Mouse (Mus musculus) heart, embryonic 11.5 days (tissue): Measurements from ENCODE around the gene Zfp991. TPM values are rescaled to one million over a fixed set of nuclear protein-coding genes. Genes with fewer than 3 reads are reported as not detected.
"Not testable (repeated sequence)": the region's sequence is repeated elsewhere in the genome, so short reads cannot be mapped to it uniquely, and the experiment has no call there.

Experiments used
- ATAC-seq: fragments of 200-750 bp; cut with Nextera tagmentation; replicated peaks from 2 replicates; pipeline ENCODE4 v1.8.0; 2017; ENCODE audit warnings: moderate library complexity; ENCODE audit not compliant: insufficient number of reproducible peaks, low FRiP score, low TSS enrichment
- H3K27ac ChIP-seq: fragments of 300-500 bp; sonication (generic); 2 replicates; pipeline ENCODE4 v1.5.1; 2014; ENCODE audit warnings: mild to moderate bottlenecking, low read depth, low read length
- H3K27me3 ChIP-seq: fragments of 300-500 bp; sonication (generic); 2 replicates; pipeline ENCODE4 v1.6.1; 2014; ENCODE audit warnings: mild to moderate bottlenecking, low read length, mixed read lengths; ENCODE audit not compliant: control insufficient read depth, insufficient read depth
- H3K36me3 ChIP-seq: fragments of 300-500 bp; sonication (generic); 2 replicates; pipeline ENCODE4 v1.6.1; 2014; ENCODE audit warnings: mild to moderate bottlenecking, low read length, moderate library complexity, mixed read lengths; ENCODE audit not compliant: control insufficient read depth, insufficient read depth
- H3K4me1 ChIP-seq: fragments of 300-500 bp; sonication (generic); 2 replicates; pipeline ENCODE4 v1.6.1; 2014; ENCODE audit warnings: low read length; ENCODE audit not compliant: control insufficient read depth, insufficient read depth
- H3K4me2 ChIP-seq: fragments of 300-500 bp; sonication (generic); 2 replicates; pipeline ENCODE4 v1.6.1; 2014; ENCODE audit warnings: mild to moderate bottlenecking, moderate library complexity
- H3K4me3 ChIP-seq: fragments of 300-500 bp; sonication (generic); 2 replicates; pipeline ENCODE4 v1.5.1; 2014; ENCODE audit warnings: low read depth, low read length
- H3K9ac ChIP-seq: fragments of 300-500 bp; sonication (generic); 2 replicates; pipeline ENCODE4 v1.6.1; 2014; ENCODE audit warnings: mild to moderate bottlenecking, low read depth, low read length, moderate library complexity
- H3K9me3 ChIP-seq: fragments of 300-500 bp; sonication (generic); replicated peaks from 2 replicates; pipeline ENCODE4 v1.6.1; 2016; ENCODE audit warnings: low read length; ENCODE audit not compliant: control insufficient read depth
- WGBS: fragments of 180-500 bp; shearing (Covaris S2); extraction: QIAGEN DNeasy Blood & Tissue Kit; methylation state at CpG from one replicate; pipeline ENCODE4 v1.1.7; 2014; ENCODE audit not compliant: insufficient replicate concordance; 5-methylcytosine and 5-hydroxymethylcytosine counted together
- polyA plus RNA-seq: library from polyadenylated mRNA; unstranded; fragments of >200 nt; fragmentation: Nextera tagmentation; extraction: Ambion mirVana; gene quantifications from 2 replicates; pipeline ENCODE4 v1.2.1, GENCODE M21; 2014

The Zfp991 gene
- polyA plus RNA-seq, 1 experiment from 2014 or later: 8.3 TPM

DNA sequence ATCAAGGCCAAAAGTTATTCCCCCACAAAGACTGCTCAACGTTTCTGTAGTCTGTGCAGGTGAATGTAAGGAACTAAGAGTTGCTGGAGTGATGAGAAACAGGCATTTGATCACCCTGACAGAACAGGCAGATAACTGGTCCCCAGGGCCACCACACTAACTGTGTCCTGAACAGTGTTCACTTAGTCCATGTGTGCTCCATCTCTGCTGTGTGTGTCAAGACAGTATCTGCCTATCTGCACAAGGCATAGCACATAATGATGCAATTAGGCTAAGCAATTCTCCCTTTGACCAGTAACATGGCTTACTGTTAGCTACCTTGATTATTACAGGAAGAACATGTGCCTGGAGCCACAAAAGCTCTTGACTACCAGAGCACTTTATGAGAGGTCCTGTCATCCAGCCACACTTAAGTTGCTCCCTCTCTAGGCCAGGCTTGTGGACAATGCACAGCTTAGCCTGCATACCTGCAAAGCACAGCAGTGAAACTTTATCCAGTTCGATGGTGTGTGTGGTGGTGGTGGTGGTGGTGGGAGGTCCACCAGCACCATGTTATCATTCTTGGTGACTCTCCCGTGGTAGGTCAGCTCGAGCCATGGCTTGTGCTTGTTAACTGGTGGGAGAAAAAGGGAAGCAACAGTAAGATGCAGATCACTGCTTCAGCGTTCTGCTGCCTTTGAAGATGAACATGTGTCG lies 67.4 kb downstream of the Zfp991 start:
- H3K9me3 ChIP-seq, H3K27me3 ChIP-seq: not testable (repeated sequence)
- WGBS: 57% methylated on average over 6 of the region's 6 CpGs

DNA sequence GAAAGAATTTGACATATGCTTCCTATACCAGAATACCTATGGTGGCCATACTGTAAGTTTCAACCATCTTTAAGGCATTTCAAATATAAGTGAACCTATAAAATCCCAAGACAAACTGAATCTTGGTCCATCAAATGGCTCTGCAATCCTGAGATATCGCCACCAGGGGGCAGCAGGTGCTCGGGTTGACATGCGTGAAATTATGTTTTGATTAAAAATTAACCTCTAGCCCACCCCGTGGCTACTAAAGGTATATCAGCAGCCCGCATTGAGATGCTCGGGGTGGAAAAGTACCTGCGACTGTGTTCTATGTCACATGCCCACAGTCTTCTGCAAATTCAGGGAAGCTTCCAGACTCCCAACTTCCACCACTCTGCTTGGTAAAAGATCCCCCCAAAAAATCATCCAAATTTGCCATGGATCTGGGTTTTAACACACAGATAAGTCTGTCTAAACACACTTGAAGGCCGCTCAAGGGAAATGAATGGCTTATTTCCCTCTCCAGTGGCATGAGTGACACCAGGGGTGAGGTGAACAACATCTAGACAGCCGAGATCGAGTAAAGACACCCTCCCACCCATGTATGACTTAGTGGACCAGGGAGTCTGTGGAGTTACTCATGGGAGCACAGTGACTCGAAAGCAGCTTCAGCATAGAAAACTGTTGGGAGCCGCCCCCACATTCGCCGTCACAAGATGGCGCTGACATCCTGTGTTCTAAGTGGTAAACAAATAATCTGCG lies 70.3 kb downstream of the Zfp991 start:
- 76% methylated on average over 9 of the region's 16 CpGs for WGBS
- ATAC-seq: not testable (repeated sequence)

More for the DNA sequence above, 67.4 kb downstream of the Zfp991 start:
- H3K36me3 ChIP-seq, H3K27ac ChIP-seq, H3K4me3 ChIP-seq, H3K4me1 ChIP-seq, H3K9ac ChIP-seq, H3K4me2 ChIP-seq: not testable (repeated sequence)
- ATAC-seq: peak; percentile 36; the same call in 1 of the 2 replicates

DNA sequence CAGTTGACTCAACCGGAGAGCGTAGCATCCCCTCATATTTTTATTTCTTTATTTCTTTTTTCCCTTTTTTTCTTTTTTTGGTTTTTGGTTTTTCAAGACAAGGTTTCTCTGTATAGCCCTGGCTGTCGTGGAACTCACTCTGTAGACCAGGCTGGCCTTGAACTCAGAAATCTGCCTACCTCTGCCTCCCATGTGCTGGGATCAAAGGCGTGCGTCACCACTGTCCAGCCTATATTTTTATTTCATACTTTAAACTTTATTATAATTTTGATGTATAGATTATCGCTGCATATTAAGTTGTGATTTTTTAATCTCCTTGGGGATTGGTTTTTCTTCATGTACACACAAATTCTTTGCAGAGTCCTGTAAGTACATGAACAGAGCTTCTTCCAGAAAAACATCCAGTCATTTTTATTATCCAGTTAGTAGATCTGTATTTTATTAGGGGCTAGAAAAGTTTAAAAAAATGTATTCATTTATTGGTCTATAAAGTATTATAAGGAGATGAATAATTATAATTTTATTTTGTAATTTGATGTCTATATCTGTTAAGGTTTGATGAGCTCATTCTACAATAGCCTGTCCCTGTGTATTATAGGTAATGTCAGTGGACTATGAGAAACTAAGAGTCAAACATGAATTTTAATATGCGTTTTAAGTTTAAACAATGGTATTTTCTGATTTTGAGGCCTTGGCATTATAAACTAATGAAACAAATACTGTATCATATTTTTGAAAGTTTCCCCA lies 80.5 kb downstream of the Zfp991 start:
- H3K27me3 ChIP-seq, H3K36me3 ChIP-seq, H3K27ac ChIP-seq, H3K9me3 ChIP-seq, H3K9ac ChIP-seq, H3K4me2 ChIP-seq, H3K4me1 ChIP-seq, H3K4me3 ChIP-seq: not testable (repeated sequence)
- WGBS: 82% methylated on average over 3 of the region's 7 CpGs
- peak; percentile 47 for ATAC-seq

More for the DNA sequence above, 70.3 kb downstream of the Zfp991 start:
- not testable (repeated sequence) for H3K4me1 ChIP-seq, H3K36me3 ChIP-seq, H3K9ac ChIP-seq, H3K9me3 ChIP-seq, H3K27ac ChIP-seq, H3K4me2 ChIP-seq, H3K27me3 ChIP-seq, H3K4me3 ChIP-seq

DNA sequence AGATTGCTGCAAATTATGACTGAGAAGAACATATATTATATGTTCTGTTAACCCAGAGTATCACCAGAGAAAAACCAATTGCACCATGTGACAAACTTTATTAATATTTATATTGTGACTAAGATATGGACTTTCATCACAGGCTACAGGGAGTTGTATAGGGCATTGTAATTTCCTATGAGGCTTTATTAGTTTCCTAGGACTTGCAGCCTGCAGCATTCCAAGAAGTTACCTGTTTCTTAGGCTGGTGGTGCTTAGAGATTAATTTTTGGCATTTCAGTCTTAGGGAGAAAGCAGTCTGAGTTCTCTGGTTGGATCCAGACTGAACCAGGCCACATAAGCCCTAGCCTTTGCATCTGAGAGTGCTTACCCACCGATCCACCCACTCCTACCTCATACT lies 82.4 kb downstream of the Zfp991 start:
- H3K4me3 ChIP-seq, H3K9ac ChIP-seq, H3K36me3 ChIP-seq, H3K4me2 ChIP-seq, H3K4me1 ChIP-seq, H3K27me3 ChIP-seq, H3K27ac ChIP-seq, H3K9me3 ChIP-seq: not testable (repeated sequence)
- peak; percentile 36 for ATAC-seq
- WGBS: no CpG with 5 or more reads among the region's 1 CpGs

DNA sequence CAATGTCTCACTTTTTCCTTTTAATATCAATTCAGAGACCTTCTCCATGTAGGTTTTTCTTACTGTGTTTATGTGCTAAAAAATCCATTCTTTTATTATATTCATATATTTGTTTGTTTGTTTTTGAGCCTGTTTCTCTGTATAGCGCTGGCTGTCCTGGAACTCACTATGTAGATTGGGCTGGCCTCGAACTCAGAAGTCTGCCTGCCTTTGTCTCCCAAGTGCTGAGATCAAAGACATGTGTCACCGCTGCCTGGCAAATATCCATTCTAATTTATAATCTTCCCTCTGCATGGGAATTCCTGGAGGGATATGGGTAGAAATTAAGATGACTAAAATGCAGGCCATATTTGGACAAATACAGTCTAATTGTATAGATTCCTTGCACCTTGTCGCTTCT lies 85.8 kb downstream of the Zfp991 start:
- H3K4me3 ChIP-seq, H3K4me1 ChIP-seq, H3K27me3 ChIP-seq, H3K4me2 ChIP-seq, H3K9ac ChIP-seq, H3K27ac ChIP-seq, H3K36me3 ChIP-seq: not testable (repeated sequence)
- H3K9me3 ChIP-seq: peaks cover 10% of the 10 kb centered on the region
- ATAC-seq: peak; percentile 53; the same call in 1 of the 2 replicates
- WGBS: 83% methylated on average over 2 of the region's 4 CpGs

DNA sequence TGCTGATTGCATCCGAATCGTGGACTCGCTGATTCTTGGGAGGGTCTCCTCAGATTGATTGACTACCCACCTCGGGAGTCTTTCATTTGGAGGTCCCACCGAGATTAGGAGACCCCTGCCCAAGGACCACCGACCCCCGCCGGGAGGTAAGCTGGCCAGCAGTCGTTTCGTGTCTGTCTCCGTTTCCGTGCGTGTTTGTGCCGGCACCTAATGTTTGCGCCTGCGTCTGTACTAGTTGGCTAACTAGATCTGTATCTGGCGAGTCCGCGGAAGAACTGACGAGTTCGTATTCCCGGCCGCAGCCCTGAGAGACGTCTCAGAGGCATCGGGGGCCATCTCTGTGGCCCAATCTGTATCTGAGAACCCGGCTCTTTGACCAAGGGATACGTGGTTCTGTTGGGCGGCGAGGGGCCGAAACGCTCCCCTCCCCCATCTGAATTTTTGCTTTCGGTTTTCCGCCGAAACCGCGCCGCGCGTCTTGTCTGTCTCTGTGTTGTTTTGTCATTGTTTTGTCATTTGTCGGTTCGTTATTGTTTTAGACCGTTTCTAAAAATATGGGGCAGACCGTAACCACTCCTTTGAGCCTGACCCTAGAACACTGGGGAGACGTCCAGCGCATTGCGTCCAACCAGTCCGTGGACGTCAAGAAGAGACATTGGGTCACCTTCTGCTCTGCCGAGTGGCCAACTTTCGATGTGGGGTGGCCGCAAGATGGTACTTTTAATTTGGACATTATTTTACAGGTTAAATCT lies 87.7 kb downstream of the Zfp991 start:
- Histone ChIP-seq H3K9me3 (peaks cover 10% of the 10 kb centered on the region), H3K4me3 (peak overlapping the region; percentile 41)
- 68% methylated on average over 49 of the region's 51 CpGs for WGBS

DNA sequence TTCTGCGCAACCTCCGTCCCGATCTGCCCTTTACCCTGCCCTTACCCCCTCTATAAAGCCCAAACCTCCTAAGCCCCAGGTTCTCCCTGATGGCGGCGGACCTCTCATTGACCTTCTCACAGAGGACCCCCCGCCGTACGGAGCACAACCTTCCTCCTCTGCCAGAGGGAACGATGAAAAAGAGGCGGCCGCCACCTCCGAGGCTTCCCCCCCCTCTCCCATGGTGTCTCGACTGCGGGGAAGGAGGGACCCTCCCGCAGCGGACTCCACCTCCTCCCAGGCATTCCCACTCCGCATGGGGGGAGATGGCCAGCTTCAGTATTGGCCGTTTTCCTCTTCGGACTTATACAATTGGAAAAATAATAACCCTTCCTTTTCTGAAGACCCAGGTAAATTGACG lies 88.4 kb downstream of the Zfp991 start:
- not testable (repeated sequence) for H3K9ac ChIP-seq, H3K4me1 ChIP-seq, H3K4me2 ChIP-seq, H3K36me3 ChIP-seq, H3K27ac ChIP-seq, H3K4me3 ChIP-seq, H3K27me3 ChIP-seq, ATAC-seq
- peaks cover 14% of the 10 kb centered on the region for H3K9me3 ChIP-seq
- WGBS: 73% methylated on average over 15 of the region's 20 CpGs

More for the DNA sequence above, 87.7 kb downstream of the Zfp991 start:
- H3K4me2 ChIP-seq: peak overlapping the region; percentile 46
- not testable (repeated sequence) for H3K4me1 ChIP-seq, H3K36me3 ChIP-seq, H3K9ac ChIP-seq, H3K27me3 ChIP-seq, ATAC-seq, H3K27ac ChIP-seq

DNA sequence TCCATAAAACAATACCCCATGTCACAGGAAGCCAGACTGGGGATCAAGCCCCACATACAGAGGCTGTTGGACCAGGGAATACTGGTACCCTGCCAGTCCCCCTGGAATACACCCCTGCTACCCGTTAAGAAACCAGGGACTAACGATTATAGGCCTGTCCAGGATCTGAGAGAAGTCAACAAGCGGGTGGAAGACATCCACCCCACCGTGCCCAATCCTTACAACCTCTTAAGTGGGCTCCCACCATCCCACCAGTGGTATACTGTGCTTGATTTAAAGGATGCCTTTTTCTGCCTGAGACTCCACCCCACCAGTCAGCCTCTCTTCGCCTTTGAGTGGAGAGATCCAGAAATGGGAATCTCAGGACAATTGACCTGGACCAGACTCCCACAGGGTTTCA lies 90.2 kb downstream of the Zfp991 start:
- H3K27me3 ChIP-seq, H3K4me1 ChIP-seq, H3K4me2 ChIP-seq, H3K36me3 ChIP-seq, H3K9ac ChIP-seq, H3K27ac ChIP-seq, ATAC-seq, H3K4me3 ChIP-seq: not testable (repeated sequence)
- WGBS: 79% methylated on average over 5 of the region's 5 CpGs
- peaks cover 20% of the 10 kb centered on the region for H3K9me3 ChIP-seq
